Mouse (Mus musculus) testis, postnatal 14 days (tissue): Measurements from ENCODE around the gene 5430427O19Rik.

Source experiments
- DNase-seq: peaks from one replicate; pipeline ENCODE4 v3.0.0; 2021; ENCODE audit warnings: low spot score

The 5430427O19Rik gene

DNA sequence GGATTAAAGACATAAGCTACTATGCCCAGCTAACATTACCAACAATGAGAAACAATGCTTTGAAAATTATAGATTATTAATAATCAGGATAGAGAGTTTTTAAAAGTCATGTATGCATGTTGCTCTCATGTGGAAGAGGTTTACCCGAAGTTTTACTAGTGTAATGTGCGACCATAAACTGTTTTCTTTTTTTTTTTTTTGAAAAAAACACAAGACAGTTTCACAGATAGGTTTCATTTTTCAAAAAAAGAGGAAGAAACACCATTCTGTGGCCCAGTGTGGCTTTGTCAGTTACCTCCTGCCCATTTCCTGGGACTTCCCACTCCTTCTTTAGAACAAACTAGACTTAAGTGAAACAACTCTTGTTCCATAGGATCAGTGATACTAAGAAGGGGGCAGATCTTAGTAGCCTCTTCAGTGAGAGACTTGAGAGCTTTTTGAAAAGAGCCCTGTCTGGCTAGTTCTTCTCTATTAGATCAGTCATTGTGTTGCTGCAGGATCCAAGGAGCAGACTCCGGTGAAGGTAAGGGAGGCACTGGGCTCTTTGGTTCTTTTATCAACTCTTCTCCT, at the start of gene 5430427O19Rik:
TSS of gene 5430427O19Rik (plus strand) at position 441 of the 570 bp plus-strand sequence.
- DNase-seq, result no peak

DNA sequence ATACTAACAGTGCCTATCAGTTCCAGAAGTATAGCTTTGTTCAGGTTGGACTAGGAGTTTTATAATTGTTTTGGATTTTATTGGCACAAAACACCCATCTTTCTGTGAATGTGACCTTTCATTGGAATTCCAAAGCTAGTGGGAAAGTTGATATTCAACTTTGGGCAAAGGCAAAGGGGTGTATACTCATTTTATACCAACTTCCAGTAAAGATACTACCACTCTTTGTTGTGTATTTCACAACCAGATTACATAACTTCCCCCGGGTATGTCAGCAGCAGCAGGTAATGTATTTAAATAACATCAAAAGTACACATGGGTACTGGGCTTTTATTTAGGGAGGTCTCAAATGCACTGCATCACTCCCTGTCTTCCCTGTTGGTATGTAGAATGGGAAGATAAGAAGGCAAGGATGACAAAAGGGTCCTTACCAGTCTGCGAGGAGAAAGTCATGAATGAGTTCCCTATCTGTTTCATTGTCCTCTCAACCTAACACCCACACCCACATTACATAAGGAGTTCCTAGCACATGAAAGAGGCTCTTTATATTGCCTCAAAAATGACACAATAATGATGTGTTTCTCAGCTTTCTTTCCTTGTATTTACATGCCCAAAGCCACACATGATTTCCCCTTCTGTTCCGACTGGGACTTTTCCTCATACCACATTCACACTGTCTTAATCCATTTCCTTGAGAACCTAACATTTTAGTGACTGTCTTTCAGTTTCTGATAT, 42.3 kb upstream of the 5430427O19Rik start:
- no peak for DNase-seq

DNA sequence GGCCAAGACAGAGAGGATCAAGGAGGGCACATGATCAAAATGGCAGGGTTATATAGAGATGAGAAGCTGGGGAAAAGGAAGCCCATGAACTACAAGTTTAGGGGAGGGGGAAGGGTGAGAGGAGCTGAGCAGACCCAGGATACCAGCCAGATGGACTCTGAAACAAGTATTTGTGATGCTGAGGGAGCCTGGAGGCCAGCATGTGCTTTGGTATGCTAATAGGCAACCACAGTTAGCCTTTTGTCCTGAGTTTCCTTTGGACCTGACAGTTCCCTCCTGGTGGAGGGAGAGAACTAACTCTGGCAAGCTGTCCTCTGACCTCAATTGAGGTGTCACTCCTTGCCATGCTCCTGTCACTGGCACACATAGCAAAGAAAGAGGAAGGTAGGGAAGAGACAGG, 41.2 kb upstream of the 5430427O19Rik start:
- DNase-seq, result no peak

DNA sequence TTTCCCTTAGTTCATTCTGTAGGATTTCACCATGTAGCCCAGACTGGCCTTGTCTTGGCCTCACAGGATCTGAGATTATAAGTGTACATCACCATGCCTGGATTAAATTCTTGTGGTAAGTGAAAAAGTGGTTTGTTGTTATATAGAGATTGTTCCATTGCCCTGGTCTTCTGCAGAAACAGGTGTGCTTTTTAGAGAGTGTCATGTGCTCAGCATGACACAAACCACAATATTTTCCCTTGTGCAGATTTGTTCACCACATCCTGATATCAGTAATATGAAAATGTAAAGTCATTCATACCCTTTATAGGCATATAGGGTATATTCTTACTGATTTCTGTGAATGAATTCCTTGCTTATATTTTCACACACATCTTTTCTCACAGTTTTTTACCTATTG, 31.0 kb upstream of the 5430427O19Rik start:
- DNase-seq, result no peak

DNA sequence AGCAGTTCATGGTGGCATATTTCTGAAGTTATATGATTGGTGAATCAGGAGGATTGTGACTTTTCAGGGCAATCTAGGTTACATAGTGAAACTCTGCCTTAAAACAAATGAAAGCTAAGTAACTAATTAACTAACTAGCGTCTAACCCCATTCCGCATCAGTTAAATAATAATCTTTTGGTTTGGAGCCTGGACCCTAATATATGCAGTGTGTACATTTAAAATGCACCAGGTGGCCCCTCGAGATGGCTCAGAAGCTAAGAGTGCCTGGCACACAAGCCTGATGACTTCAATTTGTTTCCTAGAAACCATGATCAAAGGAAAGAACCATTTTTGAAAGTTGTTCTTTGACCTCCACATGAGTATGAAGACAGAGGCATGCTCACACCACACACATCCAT, 14.2 kb upstream of the 5430427O19Rik start:
- no peak for DNase-seq

DNA sequence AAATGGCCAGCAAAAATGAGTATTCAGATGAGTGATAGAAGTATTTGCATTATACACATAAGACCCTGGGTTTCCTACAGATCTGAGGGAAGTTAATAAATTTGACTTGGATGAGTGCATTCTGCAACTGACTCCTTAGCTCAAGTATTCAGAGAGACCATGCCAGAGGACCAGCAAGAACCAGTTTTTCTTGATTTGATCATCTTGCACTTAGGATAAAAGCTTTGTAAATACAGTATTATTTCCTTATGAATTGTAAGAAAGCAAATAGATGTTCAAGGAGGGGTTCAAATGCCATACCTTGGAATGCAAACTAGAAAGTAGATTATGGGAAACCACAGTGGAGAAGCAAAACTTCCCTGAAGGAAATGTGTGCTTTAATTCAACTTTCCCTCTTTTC, 13.0 kb upstream of the 5430427O19Rik start:
- DNase-seq, result no peak

DNA sequence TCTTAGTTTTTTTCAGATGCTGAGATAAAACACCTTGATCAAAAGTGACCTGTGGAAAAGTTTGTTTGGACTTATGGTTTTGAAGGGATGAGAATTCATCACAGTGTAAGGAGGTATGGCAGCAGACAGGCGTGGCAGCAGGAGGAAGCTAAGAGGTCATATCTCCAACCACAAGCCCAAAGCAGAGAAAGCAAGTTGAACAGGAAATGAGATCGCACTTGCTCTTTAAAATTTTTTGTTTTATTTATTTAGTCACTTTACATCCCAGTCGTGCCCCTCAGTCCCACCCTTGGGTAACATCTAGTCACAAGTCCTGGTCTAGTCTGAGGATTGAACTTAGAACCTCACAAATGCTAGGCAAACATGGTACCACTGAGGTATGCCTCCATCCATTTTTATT, 2.1 kb upstream of the 5430427O19Rik start:
- DNase-seq, result no peak

DNA sequence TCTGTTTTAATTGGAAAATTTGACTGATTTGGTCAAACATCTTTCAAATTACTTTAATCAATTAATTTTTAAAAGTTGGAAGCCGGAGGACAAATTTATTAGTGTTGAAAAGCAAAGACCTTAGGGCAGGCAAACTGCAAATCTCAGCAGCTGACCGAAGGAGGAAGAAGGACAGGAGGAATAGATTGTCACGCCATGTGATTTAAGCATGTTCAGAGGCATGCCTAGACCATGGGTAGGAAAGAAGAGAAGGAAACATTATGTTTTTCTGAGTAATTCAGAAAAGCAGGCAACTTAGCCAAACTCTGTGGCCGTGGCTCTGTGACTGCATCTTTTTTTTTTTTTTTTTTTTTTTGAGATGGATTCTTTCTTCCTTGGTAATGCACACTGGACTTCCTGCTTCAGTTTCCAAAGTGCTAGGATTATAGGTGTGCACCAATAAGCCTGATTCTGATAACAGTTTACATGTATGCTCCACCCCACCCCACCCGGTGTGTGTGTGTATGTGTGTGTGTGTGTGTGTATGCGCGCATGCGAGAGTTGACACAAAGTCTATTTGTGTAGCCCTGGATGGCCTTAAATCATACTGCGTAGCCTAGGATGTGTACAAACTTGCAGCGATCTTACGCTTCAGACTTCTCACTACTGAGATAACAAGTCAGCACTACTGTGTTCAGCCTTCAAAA, 1.4 kb downstream of the 5430427O19Rik start:
- no peak for DNase-seq

DNA sequence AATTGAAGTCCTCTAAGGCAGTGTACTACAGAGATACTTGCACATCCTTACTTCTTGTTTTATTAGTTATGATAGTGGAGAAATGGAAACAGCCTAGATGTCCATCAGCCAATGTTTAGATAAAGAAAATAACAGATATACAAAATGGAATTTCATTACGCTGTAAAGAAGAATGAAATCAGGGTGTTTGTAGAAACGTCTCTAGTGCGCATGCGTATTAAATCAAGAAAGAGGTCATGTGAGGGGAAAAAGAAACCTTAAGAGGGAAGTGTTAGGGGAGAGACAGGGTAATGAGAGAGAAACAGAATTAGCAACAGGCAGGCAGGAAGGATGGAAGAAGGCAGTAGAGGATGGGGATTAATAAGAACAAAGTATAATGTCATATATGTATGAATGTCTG, 4.2 kb downstream of the 5430427O19Rik start:
- DNase-seq, result no peak

DNA sequence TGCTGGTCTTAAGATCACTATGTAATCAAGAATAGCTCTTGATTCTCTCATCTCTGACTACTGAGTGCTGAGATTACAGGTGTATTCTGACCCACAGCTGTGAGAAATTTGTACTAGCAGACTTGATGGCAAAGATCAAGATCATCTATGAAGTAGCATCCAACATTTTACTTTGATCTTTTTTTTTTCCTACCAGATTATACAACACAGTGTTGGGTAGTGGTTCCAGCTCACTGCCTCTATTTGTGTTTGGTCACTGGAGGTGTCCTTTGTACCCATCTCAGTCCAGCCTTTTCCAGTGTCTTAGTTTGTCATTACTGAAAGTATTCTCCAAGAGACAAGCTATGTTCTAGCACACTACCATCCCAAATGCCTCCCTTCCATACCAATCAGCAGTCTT, 5.8 kb downstream of the 5430427O19Rik start:
- DNase-seq, result no peak

DNA sequence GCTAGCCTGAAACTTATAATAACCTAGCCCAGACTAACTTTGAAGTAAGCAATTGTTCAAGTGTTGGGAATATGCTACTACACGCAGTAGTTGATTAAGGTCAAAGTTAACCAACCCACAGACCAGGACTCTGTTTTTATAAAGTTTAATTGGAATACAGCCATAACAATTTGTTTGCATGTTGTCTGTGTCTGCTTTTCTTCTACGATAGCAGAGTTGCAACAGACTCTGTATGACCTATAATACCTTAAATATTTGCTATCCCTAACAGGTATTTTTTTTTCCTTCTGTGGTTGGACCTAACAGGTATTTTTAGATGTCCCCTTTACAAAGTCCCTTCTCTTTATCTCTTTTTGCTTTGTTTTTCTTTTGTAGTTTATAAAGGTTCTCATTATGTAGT, 7.6 kb downstream of the 5430427O19Rik start:
- no peak for DNase-seq

DNA sequence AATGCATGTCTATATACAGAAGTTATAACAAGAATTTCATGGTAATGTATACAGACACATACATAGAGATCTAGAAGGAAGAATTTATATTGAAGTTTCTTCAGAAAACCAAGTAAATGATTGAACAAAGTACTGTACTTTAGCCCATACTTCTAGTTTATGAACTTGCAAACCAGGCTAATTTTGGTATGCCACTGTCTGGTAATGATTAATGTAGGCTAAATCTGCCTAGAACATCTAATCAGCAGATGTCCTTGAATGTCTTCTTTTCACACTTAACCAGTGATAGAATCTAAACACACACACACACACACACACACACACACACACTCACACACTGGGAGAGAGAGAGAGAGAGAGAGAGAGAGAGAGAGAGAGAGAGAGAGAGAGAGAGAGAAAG, 8.1 kb downstream of the 5430427O19Rik start:
- DNase-seq, result no peak

DNA sequence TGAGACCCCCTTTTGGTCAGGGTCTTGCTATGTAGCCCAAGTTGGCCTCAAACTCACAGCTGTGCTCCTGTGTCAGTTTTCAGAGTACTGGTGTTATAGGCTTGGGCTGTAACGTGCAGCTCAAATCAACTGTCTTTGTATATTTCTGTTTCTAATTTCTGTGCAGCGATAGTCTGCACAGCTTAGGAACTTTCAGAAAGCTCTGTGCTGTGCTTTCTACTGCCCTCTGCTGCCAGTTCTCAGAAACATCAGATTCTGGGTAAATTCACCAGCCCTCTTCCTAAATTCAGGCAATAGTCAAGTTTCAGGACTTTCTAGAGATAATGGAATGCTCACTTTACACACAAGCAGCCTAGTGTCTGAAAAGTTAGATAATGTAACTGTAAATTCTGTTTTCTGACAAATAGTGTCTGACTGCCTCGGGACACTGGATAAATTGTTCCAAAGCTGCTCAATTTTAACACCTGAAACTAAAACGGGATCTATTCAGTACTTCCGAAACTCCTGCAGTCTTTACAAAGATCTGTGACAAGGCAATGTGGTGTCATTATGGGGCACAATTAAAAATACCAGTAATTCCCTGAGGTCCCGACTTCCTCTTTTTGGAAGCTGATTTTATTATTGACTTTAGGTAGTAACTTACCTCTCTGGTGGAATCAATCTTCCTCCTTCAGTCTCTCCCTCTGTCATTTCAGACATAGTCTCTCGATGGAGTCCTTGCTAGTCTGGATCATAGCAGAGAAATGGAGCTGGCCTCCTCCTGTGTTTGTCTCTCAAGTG, 9.2 kb downstream of the 5430427O19Rik start:
- DNase-seq, result no peak

DNA sequence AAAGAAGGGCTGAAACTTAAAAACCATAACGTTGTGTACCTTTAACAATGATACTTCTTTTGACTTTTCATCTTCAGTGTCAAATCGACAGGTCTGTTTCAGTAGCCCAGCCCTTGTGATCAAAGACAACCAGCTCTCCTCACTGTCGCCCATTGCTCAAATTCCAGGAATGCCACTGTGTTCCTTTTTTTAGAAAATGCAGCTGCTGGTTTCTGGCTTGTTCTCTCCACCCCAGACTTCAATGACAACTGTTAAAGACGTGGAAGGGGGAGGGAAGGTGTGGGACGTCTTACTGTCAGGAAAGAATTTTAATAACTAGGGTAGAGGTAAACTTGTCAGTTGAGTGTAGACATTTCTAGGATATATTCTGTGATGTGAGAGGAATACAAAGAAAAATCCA, 16.5 kb downstream of the 5430427O19Rik start:
- DNase-seq, result no peak

DNA sequence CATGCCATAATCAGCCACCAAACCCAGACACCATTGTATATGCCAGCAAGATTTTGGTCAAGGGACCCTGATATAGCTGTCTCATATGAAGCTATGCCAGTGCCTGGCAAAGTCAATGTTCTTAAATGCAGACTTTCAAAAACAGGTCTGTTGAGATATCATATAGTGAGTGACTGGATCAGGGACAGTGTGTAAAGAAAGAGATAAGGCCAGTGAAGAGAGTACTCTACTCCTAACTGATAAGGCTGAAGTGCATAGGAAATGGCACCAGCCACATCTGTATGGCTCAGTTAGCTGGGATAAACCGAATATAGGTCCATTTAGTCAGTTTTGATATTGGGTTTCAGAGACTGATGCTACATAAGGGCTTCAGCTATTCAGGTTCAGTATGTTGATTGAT, 31.0 kb downstream of the 5430427O19Rik start:
- no peak for DNase-seq

DNA sequence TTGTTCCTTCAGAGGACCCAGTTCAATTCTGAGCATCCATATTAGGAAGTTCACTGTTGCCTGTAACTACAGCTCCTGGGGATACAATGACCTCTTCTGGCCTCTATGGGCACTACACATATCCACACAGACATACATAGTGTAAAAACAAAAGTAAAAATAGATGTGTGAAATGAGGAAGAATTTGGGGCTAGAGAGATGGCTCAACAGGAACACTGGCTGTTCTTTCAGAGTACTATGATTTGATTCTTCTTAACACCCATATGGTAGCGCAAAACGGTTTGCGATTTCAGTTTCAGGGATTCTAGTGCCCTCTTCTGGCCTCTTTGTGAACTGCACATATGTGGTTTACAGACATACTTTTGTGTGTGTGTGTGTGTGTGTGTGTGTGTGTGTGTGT, 48.9 kb downstream of the 5430427O19Rik start:
- no peak for DNase-seq

DNA sequence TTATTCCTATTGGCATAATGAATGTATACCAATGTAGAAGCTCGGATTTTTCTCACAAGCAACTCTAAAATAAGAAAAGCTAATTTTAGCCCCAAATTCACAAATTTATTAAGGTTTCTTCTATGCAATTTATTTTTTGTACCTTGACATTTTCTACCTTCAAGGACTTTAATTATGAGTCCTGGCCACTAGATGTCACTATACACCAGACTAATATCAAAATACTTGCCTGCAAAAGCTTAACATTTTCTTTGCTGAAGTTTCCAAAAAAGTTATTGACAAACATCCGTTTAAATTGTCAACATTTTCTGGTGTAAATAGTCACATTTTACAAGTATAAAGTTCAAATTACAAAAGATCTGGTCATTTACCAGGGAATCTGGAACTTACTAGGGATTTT, 62.8 kb downstream of the 5430427O19Rik start:
- no peak for DNase-seq
